Mouse (Mus musculus) ovary, postnatal 10 days (tissue): Measurements from ENCODE around the gene Tmod4.

Experiments
- DNase-seq: peaks from one replicate; pipeline ENCODE4 v3.0.0; 2022; ENCODE audit warnings: low spot score

Gene Tmod4

DNA sequence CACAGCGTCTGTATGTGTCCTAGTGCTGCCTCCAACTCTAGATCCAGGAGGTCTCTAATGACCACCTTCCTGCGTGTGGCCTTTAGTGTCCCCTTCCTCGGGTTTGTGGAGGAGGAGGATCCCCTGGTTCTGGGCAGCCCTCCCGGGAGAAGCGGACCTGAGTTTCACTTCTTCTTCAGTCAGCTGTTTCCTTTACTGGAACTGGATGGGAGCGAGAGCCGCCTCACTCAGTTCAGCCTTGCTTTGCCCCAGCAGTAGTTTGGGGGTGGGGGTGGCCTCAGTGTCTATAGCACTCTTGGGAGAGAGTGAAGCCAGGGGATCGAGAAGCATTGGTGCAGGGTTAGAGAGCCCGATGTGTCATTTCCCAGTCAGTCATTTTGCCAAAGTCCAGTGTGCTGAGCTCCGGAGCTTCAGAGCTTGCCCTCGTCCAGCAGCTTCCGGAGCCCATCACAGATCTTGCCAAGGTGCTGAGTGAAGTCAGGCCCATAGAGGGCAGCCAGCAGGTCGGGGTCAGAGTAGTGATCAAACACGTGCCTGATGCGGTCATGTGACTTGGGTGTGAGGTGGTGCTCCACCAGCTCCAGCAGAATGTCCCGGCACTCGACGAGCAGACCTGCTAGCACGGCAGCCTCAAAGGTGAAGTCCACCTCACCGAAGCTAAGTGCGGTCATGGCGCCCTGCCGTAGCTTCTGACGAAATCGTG lies 15.5 kb downstream of the Tmod4 start:
- DNase-seq: no peak

DNA sequence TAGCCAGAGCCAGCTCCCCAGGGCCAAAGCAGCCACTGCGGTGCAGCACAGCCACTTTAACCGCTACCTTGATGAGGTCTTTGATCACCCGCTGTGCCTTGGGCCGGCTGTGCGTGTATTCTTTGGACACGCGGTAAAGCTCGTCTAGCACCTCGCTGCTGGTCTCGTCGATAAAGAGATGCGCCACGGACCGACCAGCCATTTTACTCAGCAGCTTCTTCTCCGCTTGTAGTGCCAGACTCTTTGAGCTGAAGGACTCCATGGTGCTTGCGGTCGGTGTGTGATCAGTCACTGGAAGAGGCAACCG lies 16.0 kb downstream of the Tmod4 start:
- no peak for DNase-seq

- DNase-seq: no peak
Measured at GRCm38 (mm10) chr3:95140795-95141194, 16.5 kb downstream of the Tmod4 start.

GRCm38 (mm10) chr3:95141474-95141873 lies 17.2 kb downstream of the Tmod4 start:
- no peak for DNase-seq

DNA sequence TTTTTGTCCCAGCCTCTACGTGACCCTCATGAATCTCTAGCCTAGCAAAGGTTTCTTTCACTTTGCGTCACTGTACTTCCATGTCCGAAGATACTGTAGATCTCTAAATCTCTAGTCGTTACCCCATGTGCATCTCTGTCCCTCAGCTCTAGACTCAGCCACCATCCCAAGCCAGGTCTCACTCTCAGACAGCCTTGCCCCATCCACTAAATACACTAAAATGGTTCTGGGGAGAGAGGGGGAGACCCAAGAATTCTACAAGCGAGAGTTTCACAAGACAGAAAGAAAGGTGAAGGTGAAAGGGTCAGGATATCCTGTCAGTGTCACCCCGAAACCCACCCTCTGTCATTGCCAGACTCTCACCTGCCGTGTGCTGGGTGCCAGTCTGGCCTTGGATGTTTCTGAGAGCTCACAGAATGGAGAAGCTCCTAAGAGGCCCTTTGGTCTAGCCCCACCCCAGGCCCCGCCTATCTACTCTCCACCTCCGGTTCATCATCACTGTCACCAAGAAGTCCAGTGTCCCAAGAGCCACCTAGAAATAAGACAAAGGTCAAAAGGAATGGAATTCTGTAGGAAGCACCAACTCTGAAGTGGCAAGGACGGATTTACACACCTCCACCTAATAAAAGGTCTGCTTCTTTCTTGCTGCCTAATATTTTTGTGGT lies 17.8 kb downstream of the Tmod4 start, which contains the start of gene Tnfaip8l2:
TSS of gene Tnfaip8l2 (minus strand) at position 409 of the 665 bp plus-strand sequence.
- no peak for DNase-seq

GRCm38 (mm10) chr3:95142617-95143011 lies 18.3 kb downstream of the Tmod4 start:
- DNase-seq: peak; percentile 78

DNA sequence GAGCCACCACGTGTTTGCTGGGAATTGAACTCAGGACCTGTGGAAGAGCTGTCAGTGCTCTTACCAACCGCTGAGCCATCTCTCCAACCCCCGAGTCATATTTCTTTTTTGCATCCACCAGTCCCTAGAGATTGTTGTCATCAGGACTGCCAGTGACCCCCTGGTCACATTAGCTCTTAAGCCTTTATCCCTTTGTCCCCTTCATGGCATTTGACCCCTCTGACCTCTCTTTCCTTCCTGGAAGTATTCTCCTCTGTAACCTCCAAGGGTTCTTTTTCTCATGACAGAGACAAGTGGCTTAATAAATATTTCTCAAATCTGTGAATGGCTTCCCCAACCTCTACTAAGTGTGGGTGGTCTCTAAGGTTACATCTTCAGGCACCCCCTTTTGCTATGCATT lies 23.6 kb downstream of the Tmod4 start:
- DNase-seq: no peak

DNA sequence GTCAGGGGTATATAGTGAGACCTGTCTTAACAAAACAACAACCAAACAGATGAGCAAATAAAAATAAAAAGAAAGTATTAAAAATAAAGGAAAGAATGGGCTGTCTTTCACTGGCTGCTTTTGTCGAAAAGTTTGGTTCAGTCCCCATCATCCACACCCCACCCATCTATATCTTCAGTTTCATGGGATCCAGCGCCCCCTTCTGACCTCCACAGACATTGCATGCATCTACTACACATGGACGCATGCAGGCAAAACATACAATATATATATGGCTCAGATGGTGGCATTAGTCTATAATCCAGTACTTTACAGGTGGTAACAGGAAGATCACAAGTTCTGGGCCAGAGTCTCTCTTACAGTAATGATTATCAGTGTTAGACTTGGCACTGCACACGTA lies 29.6 kb downstream of the Tmod4 start:
- DNase-seq: no peak

- no peak for DNase-seq
Measured at GRCm38 (mm10) chr3:95159511-95159986, 35.3 kb downstream of the Tmod4 start.

- peak; percentile 67 for DNase-seq
Measured at GRCm38 (mm10) chr3:95159987-95160963, 36.0 kb downstream of the Tmod4 start, which contains the start of gene Sema6c. Gene Sema6c (plus strand): TSS chr3:95160457.

GRCm38 (mm10) chr3:95161041-95161551 lies 36.8 kb downstream of the Tmod4 start:
- DNase-seq: no peak

- DNase-seq: no peak
Measured at GRCm38 (mm10) chr3:95161618-95162344, 37.5 kb downstream of the Tmod4 start.

- DNase-seq: no peak
Measured at GRCm38 (mm10) chr3:95162345-95162628, 38.0 kb downstream of the Tmod4 start.

DNA sequence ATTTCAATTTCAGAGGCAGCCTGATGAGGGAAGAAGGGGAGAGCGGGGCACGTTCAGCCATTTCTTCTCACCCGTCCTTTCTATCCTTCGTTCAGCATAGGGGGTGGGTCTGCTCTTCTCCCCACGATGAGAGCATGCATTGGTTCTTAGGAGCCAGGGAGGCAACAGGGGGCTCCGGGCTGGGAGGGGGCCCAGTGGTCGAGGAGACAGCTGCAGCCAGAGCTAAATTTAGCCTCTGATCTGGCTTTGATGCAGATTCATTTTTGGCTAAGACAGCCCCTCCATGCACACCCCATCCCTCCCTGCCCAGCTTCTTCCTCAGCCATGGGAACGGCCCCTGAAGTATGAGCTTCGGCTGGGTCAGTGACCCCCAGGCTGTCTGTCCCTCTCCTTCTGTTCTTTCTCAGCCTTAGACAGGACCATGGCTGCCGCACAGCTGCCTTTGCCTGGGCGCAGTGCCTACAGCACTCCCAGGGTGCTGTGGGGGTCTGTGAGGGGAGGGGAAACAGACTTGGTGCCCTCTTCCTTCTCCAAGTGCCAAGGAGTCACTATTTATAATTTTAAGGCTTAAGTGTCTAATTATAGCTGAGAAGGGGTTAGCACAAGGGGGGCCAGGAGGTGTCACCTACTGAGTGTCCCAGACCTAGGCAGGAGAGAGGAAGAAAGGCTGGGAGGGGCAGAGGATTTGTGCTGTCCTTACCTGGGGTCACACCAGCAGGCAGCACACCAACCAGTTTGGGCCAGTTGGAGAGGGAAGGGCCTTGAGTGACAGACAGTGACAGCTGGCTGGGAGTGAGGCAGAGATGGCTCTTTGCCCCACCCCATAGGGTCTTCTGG lies 39.4 kb downstream of the Tmod4 start:
- DNase-seq: no peak

- DNase-seq: no peak
Measured at GRCm38 (mm10) chr3:95164256-95164550, 39.9 kb downstream of the Tmod4 start.

- DNase-seq: no peak
Measured at GRCm38 (mm10) chr3:95164840-95165239, 40.6 kb downstream of the Tmod4 start.

GRCm38 (mm10) chr3:95169996-95170395 lies 45.7 kb downstream of the Tmod4 start:
- DNase-seq: no peak

DNA sequence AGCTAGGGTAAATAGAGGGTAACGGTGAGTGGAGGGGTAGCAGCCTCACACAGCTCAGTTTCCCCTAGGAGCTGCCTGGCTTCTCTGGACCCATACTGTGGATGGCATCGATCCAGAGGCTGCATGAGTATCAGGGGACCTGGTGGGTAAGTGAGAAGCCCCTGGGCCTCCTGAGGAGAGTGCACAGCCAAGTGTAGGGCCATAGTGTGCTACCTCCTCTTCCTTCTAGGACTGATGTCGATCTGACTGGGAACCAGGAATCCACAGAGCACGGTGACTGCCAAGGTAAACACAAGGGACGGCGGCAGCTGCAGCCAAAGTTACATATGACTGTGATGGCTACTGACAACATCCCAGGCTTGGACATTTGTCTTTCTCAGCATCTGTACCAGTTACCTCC lies 46.8 kb downstream of the Tmod4 start:
- no peak for DNase-seq

DNA sequence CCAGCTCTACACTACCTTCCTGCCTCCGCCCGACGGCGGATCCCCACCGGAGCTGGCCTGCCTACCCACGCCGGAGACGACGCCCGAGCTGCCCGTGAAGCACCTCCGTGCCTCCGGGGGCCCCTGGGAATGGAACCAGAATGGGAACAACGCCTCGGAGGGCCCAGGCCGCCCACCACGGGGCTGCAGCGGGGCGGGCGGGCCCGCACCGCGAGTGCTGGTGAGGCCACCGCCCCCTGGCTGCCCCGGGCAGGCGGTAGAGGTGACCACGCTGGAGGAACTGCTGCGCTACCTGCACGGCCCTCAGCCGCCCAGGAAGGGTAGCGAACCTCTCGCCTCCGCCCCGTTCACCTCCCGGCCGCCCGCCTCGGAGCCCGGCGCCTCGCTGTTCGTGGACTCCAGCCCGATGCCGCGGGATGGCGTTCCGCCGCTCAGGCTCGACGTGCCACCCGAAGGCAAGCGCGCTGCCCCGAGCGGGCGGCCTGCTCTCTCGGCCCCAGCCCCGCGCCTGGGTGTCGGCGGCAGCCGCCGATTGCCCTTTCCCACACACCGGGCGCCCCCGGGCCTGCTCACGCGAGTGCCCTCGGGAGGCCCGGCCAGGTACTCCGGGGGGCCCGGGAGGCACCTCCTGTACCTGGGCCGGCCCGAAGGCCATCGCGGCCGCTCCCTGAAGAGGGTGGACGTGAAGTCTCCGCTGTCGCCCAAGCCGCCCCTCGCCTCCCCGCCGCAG lies 48.4 kb downstream of the Tmod4 start:
- DNase-seq: no peak

GRCm38 (mm10) chr3:95173256-95173949 lies 49.1 kb downstream of the Tmod4 start:
- DNase-seq: no peak
